Mouse (Mus musculus): ENCODE results near the gene Rnf39.

DNA sequence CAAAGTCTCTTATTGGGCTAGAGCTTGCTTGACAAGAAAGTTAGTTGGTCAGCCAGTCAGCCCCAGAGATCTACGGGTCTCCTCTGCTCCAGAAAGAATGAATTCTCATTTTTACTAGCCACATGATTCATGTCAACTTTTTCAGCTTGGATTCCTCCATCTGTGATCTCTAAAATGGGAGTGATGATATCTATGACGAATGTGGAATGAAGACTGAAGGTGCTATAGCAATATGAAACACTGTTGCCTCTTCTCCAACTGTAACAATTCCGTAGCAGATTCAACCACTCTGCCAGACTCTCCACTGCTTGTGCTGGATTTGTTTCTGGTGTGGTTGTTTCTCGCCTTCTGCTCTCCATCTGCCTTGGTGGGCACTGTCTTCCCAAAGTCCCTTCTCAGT is 11.6 kb upstream of the Rnf39 start:
- TF ChIP-seq POLR2A (IDR thresholded peaks at IDR 0.05; ENCODE audit: insufficient read depth, low read depth, low read length) (no peak), CTCF (IDR thresholded peaks at IDR 0.05; ENCODE audit: insufficient read depth, low read depth, low read length) (no peak)

Measured in olfactory bulb, adult 2 months (tissue).